8 mouse cellular contexts compared by ENCODE assay signal in genomic region chr5:75977441-75978373, GRCm38 (mm10). TPM values are rescaled to one million over a fixed set of nuclear protein-coding genes. Genes with fewer than 3 reads are reported as not detected.
DNase-seq lines count a peak whose midpoint lies in the region; ATAC-seq and TF ChIP-seq lines count a peak whose summit lies in the region.

No protein-coding gene starts in this region.

- peak overlapping the region; percentile 94 for H3K4me2 ChIP-seq in intestine, embryonic 15.5 days (replicated peaks)

- DNase-seq in kidney, adult 2 months: no peak
- DNase-seq in kidney, adult 9 months: no peak
- peak; percentile 30 for DNase-seq in forebrain, embryonic 10.5 days (ENCODE audit: extremely low spot score, low spot score)
- DNase-seq in lung, postnatal 10 days: peak; percentile 52
- peak; percentile 21 to 24 for DNase-seq in right cerebral cortex, adult 2 months (ENCODE audit: low spot score in 2 of 2)

- H3K9ac ChIP-seq in intestine, embryonic 15.5 days: peak overlapping the region; percentile 52

- peak; percentile 83 for ATAC-seq in intestine, embryonic 15.5 days
- ATAC-seq in CD4-positive, CD25-positive, alpha-beta regulatory T cell, adult 4 months: no peak

- no peaks in the 10 kb centered on the region for H3K27me3 ChIP-seq in kidney, adult 2 months (replicated peaks; ENCODE audit: control insufficient read depth, insufficient read depth, low read length)
- H3K27me3 ChIP-seq in forebrain, embryonic 10.5 days (ENCODE audit: poor library complexity, severe bottlenecking): peaks cover 99% of the 10 kb centered on the region
- H3K27me3 ChIP-seq in intestine, embryonic 15.5 days (replicated peaks): peaks cover 33% of the 10 kb centered on the region

- TF ChIP-seq CTCF in kidney, adult 2 months (conservative IDR thresholded peaks at IDR 0.05; ENCODE audit: insufficient read depth, insufficient read length, low read depth, low read length): no peak
- TF ChIP-seq CTCF in bone marrow macrophage, adult 2 months (IDR thresholded peaks at IDR 0.05; ENCODE audit: low read depth, low read length): no peak

- WGBS in kidney, adult 2 months: 3% methylated on average over 54 of the region's 54 CpGs
- WGBS in forebrain, embryonic 10.5 days: 1% methylated on average over 54 of the region's 54 CpGs
- under 1% methylated on average over 54 of the region's 54 CpGs for WGBS in intestine, embryonic 15.5 days

- no peak for TF ChIP-seq POLR2A in kidney, adult 2 months (IDR thresholded peaks at IDR 0.05; ENCODE audit: low read depth, low read length)
- TF ChIP-seq POLR2A in bone marrow macrophage, adult 2 months (IDR thresholded peaks at IDR 0.05; ENCODE audit: borderline replicate concordance, low read depth, low read length): no peak

- no peaks in the 10 kb centered on the region for H3K4me1 ChIP-seq in kidney, adult 2 months (ENCODE audit: control insufficient read depth, insufficient read depth, low read length)
- H3K4me1 ChIP-seq in bone marrow macrophage, adult 2 months (ENCODE audit: control insufficient read depth, insufficient read depth, low read length): peaks cover 30% of the 10 kb centered on the region
- H3K4me1 ChIP-seq in forebrain, embryonic 10.5 days: peaks cover 37% of the 10 kb centered on the region
- peaks cover 13% of the 10 kb centered on the region for H3K4me1 ChIP-seq in intestine, embryonic 15.5 days (replicated peaks)

- no peaks in the 10 kb centered on the region for H3K36me3 ChIP-seq in kidney, adult 2 months (ENCODE audit: control insufficient read depth, insufficient read depth, low read length)
- H3K36me3 ChIP-seq in forebrain, embryonic 10.5 days (replicated peaks): no peaks in the 10 kb centered on the region
- H3K36me3 ChIP-seq in intestine, embryonic 15.5 days: no peaks in the 10 kb centered on the region

- no peaks in the 10 kb centered on the region; the same call in 1 of the 2 replicates for H3K9me3 ChIP-seq in forebrain, embryonic 10.5 days
- no peaks in the 10 kb centered on the region for H3K9me3 ChIP-seq in intestine, embryonic 15.5 days

- H3K27ac ChIP-seq in kidney, adult 2 months (ENCODE audit: insufficient read depth, low read depth, low read length): peak overlapping the region; percentile 79
- H3K27ac ChIP-seq in bone marrow macrophage, adult 2 months (ENCODE audit: insufficient read depth, low read depth, low read length): no peak overlapping the region
- H3K27ac ChIP-seq in forebrain, embryonic 10.5 days: peak overlapping the region; percentile 75
- H3K27ac ChIP-seq in intestine, embryonic 15.5 days: peak overlapping the region; percentile 32; the same call in 1 of the 2 replicates

- H3K4me3 ChIP-seq in kidney, adult 2 months (ENCODE audit: insufficient read depth, low read depth, low read length): peak overlapping the region; percentile 70
- peak overlapping the region; percentile 66 for H3K4me3 ChIP-seq in bone marrow macrophage, adult 2 months (ENCODE audit: insufficient read depth, low read length)
- peak overlapping the region; percentile 77 for H3K4me3 ChIP-seq in forebrain, embryonic 10.5 days
- peak overlapping the region; percentile 58 for H3K4me3 ChIP-seq in intestine, embryonic 15.5 days (replicated peaks)

RNA-seq across cellular contexts. Expression of gene Kdr, which starts 0.6 kb away (rescaled TPM):
- polyA plus RNA-seq in kidney, adult 2 months (2012; rRNA removed): 28.0 and 32.3 TPM in 2 replicates
- polyA plus RNA-seq in bone marrow macrophage, adult 2 months (2012; ENCODE audit: insufficient read depth, insufficient read length, missing spikeins): 2.1 and 2.8 TPM in 2 replicates
- 24.3 and 25.9 TPM in 2 replicates for polyA plus RNA-seq in forebrain, embryonic 10.5 days (2016; fragmentation: Nextera tagmentation; extraction: Ambion mirVana)
- 24.4 and 25.5 TPM in 2 replicates for polyA plus RNA-seq in intestine, embryonic 15.5 days (2015; fragmentation: Nextera tagmentation; extraction: Ambion mirVana)
- under 1 TPM in 1 of 2 experiments, not detected in 1; 0.05 TPM for polyA plus RNA-seq in CD4-positive, CD25-positive, alpha-beta regulatory T cell, adult 4 months (2017; shearing (Covaris generic))

Comparison
In these comparisons a context has a peak if more than half of its experiments do, and no peak if none do; other contexts are left out.
1. DNase-seq: peak in forebrain, embryonic 10.5 days (single experiment), lung, postnatal 10 days (single experiment) and right cerebral cortex, adult 2 months (2 of 2); none in kidney, adult 2 months (single experiment) and kidney, adult 9 months (single experiment).
2. Peak in every context shown above with its lines, with median percentiles within 50 percentile points of each other: H3K4me3 ChIP-seq.